Mouse (Mus musculus): ENCODE measurements around the gene Ppp1r9a. TPM values are rescaled to one million over a fixed set of nuclear protein-coding genes. Genes with fewer than 3 reads are reported as not detected.

The Ppp1r9a gene
- polyA plus RNA-seq, 1 experiment from 2014 or later = 18.7 TPM

DNA sequence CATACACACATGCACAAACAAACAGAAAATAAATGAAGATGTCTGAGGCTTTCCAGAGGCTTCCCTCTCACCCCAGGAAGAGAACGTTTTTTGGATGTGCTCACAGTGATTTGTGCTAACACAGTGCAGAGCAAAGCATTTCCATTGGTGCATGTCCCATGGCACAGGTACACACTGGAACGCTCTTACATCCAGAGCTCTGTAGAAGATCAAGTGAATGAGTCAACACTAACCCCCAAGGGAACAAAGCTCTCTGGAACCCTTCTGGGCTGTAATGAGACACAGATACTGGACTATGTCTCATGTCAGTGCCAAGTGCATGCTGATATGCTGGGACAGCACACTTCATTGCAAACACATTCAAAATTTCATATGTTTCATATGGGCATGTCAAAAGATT lies 175.3 kb downstream of the Ppp1r9a start:
- no peak for ATAC-seq (ENCODE audit: borderline replicate concordance, extremely low read depth, low FRiP score, low TSS enrichment)
- 68% methylated on average over 2 of the region's 2 CpGs for WGBS
- H3K4me3 ChIP-seq = no peak overlapping the region
- no peaks in the 10 kb centered on the region for H3K27me3 ChIP-seq
- H3K4me1 ChIP-seq = peaks cover 10% of the 10 kb centered on the region
- H3K9me3 ChIP-seq = no peaks in the 10 kb centered on the region
- H3K36me3 ChIP-seq = no peaks in the 10 kb centered on the region
- H3K27ac ChIP-seq = no peak overlapping the region
- no peak overlapping the region for H3K9ac ChIP-seq
- H3K4me2 ChIP-seq = no peak overlapping the region

DNA sequence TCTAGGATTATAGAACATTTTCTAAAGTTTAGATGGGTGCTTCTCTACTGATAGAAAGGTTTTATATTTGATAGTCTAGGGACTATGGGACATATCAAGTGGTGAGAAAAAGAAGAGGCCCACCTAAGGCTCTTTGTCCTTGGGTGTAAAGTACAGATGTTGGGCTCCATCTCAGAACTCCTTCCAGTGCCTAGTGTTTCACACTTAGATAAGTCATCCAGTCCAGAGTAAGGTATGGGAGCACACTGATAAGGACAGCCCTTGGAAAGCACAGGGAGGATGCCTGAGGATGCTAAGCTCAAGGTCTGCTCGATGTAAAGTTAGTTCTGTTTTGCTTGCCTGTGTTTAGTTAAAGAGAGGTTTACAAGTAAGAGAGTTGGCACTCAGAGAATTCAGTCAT lies 176.4 kb downstream of the Ppp1r9a start:
- peaks cover 10% of the 10 kb centered on the region for H3K4me1 ChIP-seq
- no peaks in the 10 kb centered on the region for H3K36me3 ChIP-seq
- WGBS = 74% methylated on average over 1 of the region's 1 CpGs
- H3K9me3 ChIP-seq = no peaks in the 10 kb centered on the region
- no peak overlapping the region for H3K9ac ChIP-seq
- no peak overlapping the region for H3K4me3 ChIP-seq
- ATAC-seq (ENCODE audit: borderline replicate concordance, extremely low read depth, low FRiP score, low TSS enrichment) = no peak
- no peak overlapping the region for H3K4me2 ChIP-seq
- H3K27ac ChIP-seq = no peak overlapping the region
- H3K27me3 ChIP-seq = no peaks in the 10 kb centered on the region

DNA sequence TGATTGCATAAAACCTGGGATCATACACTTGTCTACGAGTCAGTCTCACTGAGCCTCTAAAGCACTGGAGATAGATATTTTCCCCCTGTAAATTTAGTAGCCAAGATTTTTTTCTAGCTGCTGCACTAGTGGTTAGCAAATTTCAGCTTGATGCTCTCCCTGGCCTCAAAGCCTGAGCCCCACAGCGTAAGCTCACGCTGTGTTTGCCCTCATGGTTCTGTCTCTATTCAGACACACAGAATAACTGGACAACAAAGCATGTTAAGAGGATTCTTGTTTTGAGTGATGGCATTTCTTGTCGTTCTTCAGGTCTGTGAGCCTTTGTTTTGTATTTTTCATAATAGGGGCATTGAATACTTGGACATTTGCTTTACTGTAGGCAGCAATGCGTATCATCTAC lies 177.4 kb downstream of the Ppp1r9a start:
- Histone ChIP-seq H3K9ac (no peak overlapping the region), H3K4me1 (peaks cover 10% of the 10 kb centered on the region), H3K27ac (no peak overlapping the region), H3K36me3 (no peaks in the 10 kb centered on the region), H3K9me3 (no peaks in the 10 kb centered on the region), H3K4me3 (no peak overlapping the region), H3K27me3 (no peaks in the 10 kb centered on the region), H3K4me2 (no peak overlapping the region)
- WGBS = 83% methylated on average over 5 of the region's 5 CpGs
- no peak for ATAC-seq (ENCODE audit: borderline replicate concordance, extremely low read depth, low FRiP score, low TSS enrichment)

DNA sequence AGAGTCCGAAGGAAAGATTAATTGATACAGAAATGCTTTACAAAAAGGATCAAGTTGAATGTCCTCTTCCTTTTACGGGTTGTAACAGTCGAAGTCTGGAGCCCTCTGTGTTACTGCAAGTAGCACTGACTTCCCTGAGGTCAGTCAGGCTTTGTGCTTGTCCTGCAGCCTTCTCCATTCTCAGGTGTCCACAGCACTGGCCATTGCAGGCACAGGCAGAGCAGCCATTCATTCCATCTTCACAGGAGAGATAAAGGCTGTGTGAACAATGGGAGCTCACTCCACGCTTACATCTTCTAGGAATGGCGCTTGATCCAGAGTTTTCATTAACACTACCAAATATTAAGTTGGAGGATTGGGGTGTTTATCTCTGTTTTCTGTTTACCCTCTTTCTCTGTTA lies 177.8 kb downstream of the Ppp1r9a start:
- Histone ChIP-seq H3K27me3 (no peaks in the 10 kb centered on the region), H3K9me3 (no peaks in the 10 kb centered on the region), H3K36me3 (no peaks in the 10 kb centered on the region), H3K4me3 (no peak overlapping the region), H3K27ac (no peak overlapping the region), H3K4me1 (peaks cover 10% of the 10 kb centered on the region), H3K9ac (no peak overlapping the region), H3K4me2 (no peak overlapping the region)
- WGBS = 80% methylated on average over 5 of the region's 5 CpGs
- no peak for ATAC-seq (ENCODE audit: borderline replicate concordance, extremely low read depth, low FRiP score, low TSS enrichment)

DNA sequence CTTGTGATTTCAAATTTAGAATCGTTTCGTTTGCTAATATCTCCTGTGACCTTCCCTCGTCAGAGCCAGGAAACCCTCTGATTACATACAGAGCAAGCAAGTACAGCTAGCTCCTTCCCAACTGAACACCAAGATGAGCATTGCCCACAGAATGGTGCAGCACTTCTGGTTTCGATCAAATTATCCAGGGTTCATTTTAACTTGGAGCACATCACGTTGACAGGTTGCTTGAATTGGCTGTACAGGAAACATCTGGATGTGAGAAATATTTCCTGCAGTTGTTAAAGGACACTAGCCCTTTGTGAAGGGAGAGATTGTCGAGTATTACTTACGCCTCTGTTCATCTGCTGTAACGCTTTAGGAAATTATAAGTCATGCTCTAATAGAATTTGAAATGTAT lies 178.4 kb downstream of the Ppp1r9a start:
- H3K9ac ChIP-seq = no peak overlapping the region
- no peaks in the 10 kb centered on the region for H3K27me3 ChIP-seq
- 0 out of 2 replicates have a peak overlapping the region, but pooled peaks have one; percentile 4 for H3K4me2 ChIP-seq
- no peaks in the 10 kb centered on the region for H3K36me3 ChIP-seq
- ATAC-seq (ENCODE audit: borderline replicate concordance, extremely low read depth, low FRiP score, low TSS enrichment) = no peak
- no peak overlapping the region for H3K4me3 ChIP-seq
- peaks cover 10% of the 10 kb centered on the region for H3K4me1 ChIP-seq
- no peak overlapping the region for H3K27ac ChIP-seq
- H3K9me3 ChIP-seq = no peaks in the 10 kb centered on the region
- 27% methylated on average over 8 of the region's 8 CpGs for WGBS

DNA sequence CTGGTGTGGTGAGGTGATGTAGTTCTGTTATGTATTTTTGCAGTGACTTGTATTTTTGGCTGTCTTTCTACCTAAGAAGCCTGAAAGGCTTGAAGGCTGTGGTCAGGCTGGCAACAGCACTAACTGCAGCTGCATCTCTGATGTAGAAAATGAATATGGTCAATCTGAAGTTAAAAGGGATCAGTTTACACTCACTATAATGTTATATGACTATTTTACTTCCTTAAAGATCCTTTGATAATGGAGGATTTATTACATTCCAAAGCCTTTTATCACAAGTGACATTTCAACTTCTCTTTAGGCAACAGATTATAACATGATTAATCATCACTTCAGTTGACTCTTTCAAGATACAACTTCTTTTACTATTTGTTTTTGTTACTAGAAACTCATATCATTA lies 179.4 kb downstream of the Ppp1r9a start:
- Histone ChIP-seq H3K9ac (no peak overlapping the region), H3K36me3 (no peaks in the 10 kb centered on the region), H3K4me2 (no peak overlapping the region), H3K9me3 (no peaks in the 10 kb centered on the region), H3K4me3 (no peak overlapping the region), H3K27ac (no peak overlapping the region), H3K27me3 (no peaks in the 10 kb centered on the region), H3K4me1 (peaks cover 10% of the 10 kb centered on the region)
- ATAC-seq (ENCODE audit: borderline replicate concordance, extremely low read depth, low FRiP score, low TSS enrichment) = no peak

DNA sequence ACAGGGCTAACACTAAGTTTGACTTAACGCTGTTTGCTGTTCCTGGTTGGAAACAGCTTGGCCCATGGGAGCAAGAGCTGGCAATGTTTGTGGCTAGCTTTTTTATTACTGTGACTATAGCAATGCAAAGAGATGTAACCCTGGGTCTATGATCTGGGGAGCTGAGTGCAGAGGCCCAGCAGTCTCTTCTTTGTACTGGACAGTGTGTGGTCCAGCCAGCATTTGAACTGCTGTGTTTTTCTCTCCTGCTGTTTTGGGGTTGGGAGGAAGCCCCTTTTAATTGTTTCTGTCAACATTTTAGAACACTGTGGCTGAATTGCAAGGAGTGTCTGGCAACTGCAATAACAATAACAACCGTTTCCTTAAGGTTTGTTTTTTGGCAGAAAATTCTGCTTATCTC lies 180.0 kb downstream of the Ppp1r9a start:
- Histone ChIP-seq H3K27ac (no peak overlapping the region), H3K4me1 (peaks cover 10% of the 10 kb centered on the region), H3K27me3 (no peaks in the 10 kb centered on the region), H3K9me3 (no peaks in the 10 kb centered on the region), H3K9ac (no peak overlapping the region), H3K36me3 (no peaks in the 10 kb centered on the region), H3K4me3 (no peak overlapping the region), H3K4me2 (no peak overlapping the region)
- WGBS = 36% methylated on average over 2 of the region's 2 CpGs
- ATAC-seq (ENCODE audit: borderline replicate concordance, extremely low read depth, low FRiP score, low TSS enrichment) = no peak

DNA sequence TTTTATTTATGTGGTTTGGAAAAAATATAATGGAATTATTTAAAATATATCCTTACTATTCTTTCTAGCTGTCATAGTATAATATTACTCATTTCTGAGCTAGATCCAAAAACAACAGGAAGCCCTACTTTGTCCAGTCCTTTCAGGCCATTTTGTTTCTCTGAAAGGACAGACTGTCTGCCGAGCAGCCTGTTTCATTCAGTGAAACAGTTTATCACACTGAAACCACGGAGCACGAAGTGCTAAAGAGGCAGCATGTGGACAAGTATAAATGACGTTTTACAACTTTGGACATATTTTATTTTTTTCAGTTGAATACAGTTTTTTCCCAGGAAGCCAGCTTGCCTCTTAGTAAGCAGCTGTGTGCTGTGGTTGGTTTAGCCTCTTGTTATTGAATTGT lies 181.2 kb downstream of the Ppp1r9a start:
- H3K27me3 ChIP-seq = no peaks in the 10 kb centered on the region
- H3K4me3 ChIP-seq = no peak overlapping the region
- no peak overlapping the region for H3K9ac ChIP-seq
- WGBS = 41% methylated on average over 4 of the region's 4 CpGs
- H3K4me2 ChIP-seq = no peak overlapping the region
- H3K36me3 ChIP-seq = no peaks in the 10 kb centered on the region
- H3K9me3 ChIP-seq = no peaks in the 10 kb centered on the region
- peaks cover 10% of the 10 kb centered on the region for H3K4me1 ChIP-seq
- H3K27ac ChIP-seq = no peak overlapping the region
- ATAC-seq (ENCODE audit: borderline replicate concordance, extremely low read depth, low FRiP score, low TSS enrichment) = no peak

DNA sequence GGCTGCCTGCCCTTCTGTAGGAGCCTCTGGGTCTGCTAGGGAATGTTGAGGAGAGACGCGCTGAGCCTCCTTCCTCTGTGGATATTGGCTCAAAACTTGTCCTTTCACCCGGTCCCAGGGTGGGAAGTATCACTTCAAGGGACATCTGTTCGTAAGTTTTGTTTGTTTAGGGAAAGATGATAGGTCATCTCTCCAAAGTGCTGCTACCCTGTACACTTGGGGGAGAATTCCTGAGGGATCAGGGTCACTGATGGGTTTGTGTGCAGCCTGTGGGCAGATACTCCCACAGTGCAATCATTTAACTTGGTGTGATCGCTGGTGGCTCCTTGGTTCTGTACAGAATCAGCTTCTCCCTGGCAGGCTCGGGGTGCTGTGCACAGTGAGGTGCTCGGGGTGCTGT lies 189.2 kb downstream of the Ppp1r9a start:
- peaks cover 5% of the 10 kb centered on the region; the same call in 1 of the 2 replicates for H3K4me1 ChIP-seq
- H3K27me3 ChIP-seq = no peaks in the 10 kb centered on the region
- H3K4me2 ChIP-seq = no peak overlapping the region
- H3K9me3 ChIP-seq = no peaks in the 10 kb centered on the region
- H3K27ac ChIP-seq = no peak overlapping the region
- H3K9ac ChIP-seq = no peak overlapping the region
- no peak overlapping the region for H3K4me3 ChIP-seq
- no peak for ATAC-seq (ENCODE audit: borderline replicate concordance, extremely low read depth, low FRiP score, low TSS enrichment)
- H3K36me3 ChIP-seq = no peaks in the 10 kb centered on the region
- WGBS = 71% methylated on average over 7 of the region's 7 CpGs

DNA sequence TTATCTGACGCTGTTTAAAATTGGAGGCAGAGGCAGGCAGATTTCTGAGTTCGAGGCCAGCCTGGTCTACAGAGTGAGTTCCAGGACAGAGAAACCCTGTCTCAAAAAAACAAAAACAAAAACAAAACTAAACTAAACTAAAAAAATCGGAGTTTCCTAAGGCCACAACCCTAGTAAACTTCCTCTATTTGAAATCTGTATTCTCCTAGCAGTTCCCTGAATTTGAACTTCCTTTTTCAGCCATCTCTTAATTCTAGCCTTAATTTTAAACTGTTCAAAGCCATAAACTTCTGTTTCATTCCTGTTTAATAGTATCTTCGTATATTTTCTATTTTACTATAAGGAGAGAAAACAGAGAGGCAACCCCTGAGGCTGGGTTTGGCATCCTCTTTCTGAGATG lies 190.1 kb downstream of the Ppp1r9a start:
- Histone ChIP-seq H3K27ac (peak overlapping the region; percentile 52), H3K9me3 (no peaks in the 10 kb centered on the region), H3K36me3 (no peaks in the 10 kb centered on the region), H3K9ac (no peak overlapping the region), H3K4me3 (no peak overlapping the region), H3K4me2 (no peak overlapping the region), H3K27me3 (no peaks in the 10 kb centered on the region), H3K4me1 (peaks cover 5% of the 10 kb centered on the region; the same call in 1 of the 2 replicates)
- ATAC-seq (ENCODE audit: borderline replicate concordance, extremely low read depth, low FRiP score, low TSS enrichment) = no peak
- WGBS = 83% methylated on average over 4 of the region's 4 CpGs

DNA sequence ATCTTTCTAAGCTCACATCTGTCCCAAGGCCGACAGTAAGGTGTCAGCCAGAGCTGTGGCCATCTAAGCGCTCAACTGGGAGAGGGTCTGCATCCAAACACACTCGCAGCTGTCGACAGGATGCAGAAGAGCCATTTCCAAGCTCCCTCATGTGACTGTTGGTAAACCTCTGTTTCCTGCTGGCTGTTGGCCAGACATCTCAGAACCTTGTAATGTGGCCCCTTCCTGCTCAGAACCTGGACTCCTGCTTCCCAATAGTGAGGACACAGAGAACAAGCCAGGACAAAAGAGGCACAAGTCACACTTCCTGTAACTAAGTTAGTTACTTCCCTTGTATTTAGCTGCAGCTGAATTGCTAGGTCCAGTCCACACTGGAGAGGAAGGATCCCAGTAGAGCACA lies 190.8 kb downstream of the Ppp1r9a start:
- H3K9ac ChIP-seq = no peak overlapping the region
- no peak overlapping the region for H3K4me2 ChIP-seq
- WGBS = 44% methylated on average over 4 of the region's 4 CpGs
- H3K27ac ChIP-seq = peak overlapping the region; percentile 52
- ATAC-seq (ENCODE audit: borderline replicate concordance, extremely low read depth, low FRiP score, low TSS enrichment) = peak; percentile 62; the same call in 1 of the 2 replicates
- H3K4me3 ChIP-seq = no peak overlapping the region
- H3K27me3 ChIP-seq = no peaks in the 10 kb centered on the region
- H3K9me3 ChIP-seq = no peaks in the 10 kb centered on the region
- peaks cover 5% of the 10 kb centered on the region; the same call in 1 of the 2 replicates for H3K4me1 ChIP-seq
- no peaks in the 10 kb centered on the region for H3K36me3 ChIP-seq

DNA sequence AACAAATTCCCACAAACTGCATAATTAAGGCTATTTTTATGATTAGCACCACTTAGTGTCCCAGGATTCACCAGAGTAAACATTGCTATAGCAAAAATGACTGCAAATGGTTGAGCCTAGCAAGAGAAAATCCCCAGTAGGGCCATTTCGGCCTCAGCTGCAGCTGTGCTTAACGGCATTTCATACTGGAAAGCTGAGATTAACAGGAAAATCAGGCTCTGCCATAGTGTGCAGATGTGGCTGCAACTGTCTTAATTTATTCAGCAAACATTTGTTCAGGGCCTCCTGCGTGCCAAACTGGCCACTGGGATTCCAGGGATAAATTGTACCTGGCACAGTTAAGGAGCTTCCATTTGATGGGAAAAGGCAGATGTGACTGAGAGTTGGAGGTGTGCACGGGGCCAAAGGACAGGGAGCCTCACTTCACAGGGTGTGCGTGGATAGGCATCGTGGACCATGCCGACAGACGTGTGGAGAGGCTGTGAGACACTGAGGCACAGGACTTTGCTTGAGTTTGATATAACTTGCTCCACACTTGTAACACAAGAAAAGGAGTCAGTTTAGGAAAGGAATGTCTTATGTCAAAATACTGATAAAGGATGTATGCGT lies 192.8 kb downstream of the Ppp1r9a start:
- H3K9ac ChIP-seq = no peak overlapping the region
- no peaks in the 10 kb centered on the region for H3K9me3 ChIP-seq
- no peak overlapping the region for H3K27ac ChIP-seq
- H3K27me3 ChIP-seq = no peaks in the 10 kb centered on the region
- ATAC-seq (ENCODE audit: borderline replicate concordance, extremely low read depth, low FRiP score, low TSS enrichment) = no peak
- no peak overlapping the region for H3K4me3 ChIP-seq
- H3K36me3 ChIP-seq = no peaks in the 10 kb centered on the region
- 78% methylated on average over 9 of the region's 9 CpGs for WGBS
- H3K4me2 ChIP-seq = no peak overlapping the region
- H3K4me1 ChIP-seq = peaks cover 9% of the 10 kb centered on the region; the same call in 1 of the 2 replicates

DNA sequence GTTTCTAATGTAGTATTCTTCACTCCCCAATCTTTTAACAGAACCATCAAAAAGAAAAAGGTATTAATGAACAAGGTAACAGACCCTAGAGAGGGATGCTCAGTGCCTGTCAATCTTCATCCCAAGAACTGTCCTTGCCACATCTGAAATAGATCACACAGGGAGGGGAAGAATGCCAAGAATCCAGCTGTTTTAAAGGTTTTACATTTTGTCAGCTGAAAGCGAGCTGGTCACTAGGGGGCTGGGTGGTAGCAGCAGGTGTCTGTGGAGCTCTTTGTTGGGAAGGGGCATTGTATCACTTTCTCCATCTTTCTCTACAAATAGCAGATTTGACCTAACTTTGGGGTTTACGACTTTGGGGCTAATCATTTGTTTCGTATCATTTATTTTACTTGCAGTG lies 194.6 kb downstream of the Ppp1r9a start:
- 76% methylated on average over 3 of the region's 3 CpGs for WGBS
- no peaks in the 10 kb centered on the region for H3K27me3 ChIP-seq
- no peak overlapping the region for H3K27ac ChIP-seq
- H3K4me3 ChIP-seq = no peak overlapping the region
- no peaks in the 10 kb centered on the region for H3K9me3 ChIP-seq
- no peaks in the 10 kb centered on the region for H3K36me3 ChIP-seq
- no peak overlapping the region for H3K4me2 ChIP-seq
- ATAC-seq (ENCODE audit: borderline replicate concordance, extremely low read depth, low FRiP score, low TSS enrichment) = no peak
- peaks cover 9% of the 10 kb centered on the region; the same call in 1 of the 2 replicates for H3K4me1 ChIP-seq
- no peak overlapping the region for H3K9ac ChIP-seq

All from lung, embryonic 15.5 days (tissue).